Mouse (Mus musculus) left cerebral cortex, adult 2 months (tissue): ENCODE data around the gene 4931409K22Rik. TPM values are rescaled to one million over a fixed set of nuclear protein-coding genes. Genes with fewer than 3 reads are reported as not detected.
A peak's percentile ranks its signal among the peaks of the same experiment; 100 is the strongest.

Source experiments
- DNase-seq, 2 experiments: peaks; one replicate each; pipeline ENCODE4 v3.0.0; 2021 to 2022; ENCODE audit warnings: low spot score in 2 of 2, mixed read lengths in 1 of 2; ENCODE audit errors: extremely low spot score in 1 of 2
- H3K27ac ChIP-seq: fragments of 200-600 bp; 2 replicates; pipeline ENCODE4 v1.8.1; 2022
- H3K4me3 ChIP-seq: fragments of 200-600 bp; 2 replicates; pipeline ENCODE4 v1.8.1; 2022
- CTCF ChIP-seq: fragments of 200-600 bp; IDR thresholded peaks from 2 replicates; pipeline ENCODE4 v1.8.1; 2022; ENCODE audit warnings: antibody characterized with exemption, mild to moderate bottlenecking, moderate library complexity
- intact Hi-C: fragments of 180-260 bp; cut with DNase I; formaldehyde crosslinking; loops from one replicate; pipeline ENCODE4 v1.15.1; 2025
- total RNA-seq, 2 experiments: library from RNA; stranded (reverse); gene quantifications; 2 replicates each; pipeline ENCODE4 v1.2.3; 2021

The 4931409K22Rik gene
- total RNA-seq, 2 experiments from 2014 or later: 0.14 TPM; not detected in 1

- Histone ChIP-seq H3K4me3 (peak overlapping the region; percentile 49), H3K27ac (no peak overlapping the region)
- DNase-seq: no peak
- intact Hi-C loops: loop anchor here (2.0 kb wide), 1 partner anchor 52 kb away; no protein-coding TSS in a partner anchor
- no peak for TF ChIP-seq CTCF
Observed at GRCm38 (mm10) chr5:24599137-24599536, 42.5 kb upstream of the 4931409K22Rik start.

- Histone ChIP-seq H3K4me3 (peak overlapping the region; percentile 49), H3K27ac (peak overlapping the region; percentile 72)
- intact Hi-C loops: loop anchor here (2.0 kb wide), 1 partner anchor 52 kb away; no protein-coding TSS in a partner anchor
- peak; percentile 63 for TF ChIP-seq CTCF
- DNase-seq: peak in 1 of 2 experiments; percentile 64
Observed at GRCm38 (mm10) chr5:24598570-24599006, 42.0 kb upstream of the 4931409K22Rik start.

- TF ChIP-seq CTCF: no peak
- H3K27ac ChIP-seq: peak overlapping the region; percentile 72
- intact Hi-C loops: loop anchor here (2.0 kb wide), 1 partner anchor 53 kb away; no protein-coding TSS in a partner anchor
- peak overlapping the region; percentile 49 for H3K4me3 ChIP-seq
- no peak for DNase-seq
Observed at GRCm38 (mm10) chr5:24597901-24598569, 41.4 kb upstream of the 4931409K22Rik start.

- DNase-seq: peak; percentile 76 to 80
- peak overlapping the region; percentile 27; the same call in 1 of the 2 replicates for H3K4me3 ChIP-seq
- peak; percentile 74 for TF ChIP-seq CTCF
- peak overlapping the region; percentile 93 for H3K27ac ChIP-seq
- intact Hi-C loops: no loop called here
Observed at GRCm38 (mm10) chr5:24597221-24597728, 40.7 kb upstream of the 4931409K22Rik start.

- peak overlapping the region; percentile 93 for H3K27ac ChIP-seq
- TF ChIP-seq CTCF: no peak
- intact Hi-C loops: loop anchor here (1.0 kb wide), 1 partner anchor 9 kb away; no protein-coding TSS in a partner anchor
- peak in 1 of 2 experiments; percentile 67 for DNase-seq
- peak overlapping the region; percentile 27 for H3K4me3 ChIP-seq
Observed at GRCm38 (mm10) chr5:24596519-24597171, 40.0 kb upstream of the 4931409K22Rik start.

- Histone ChIP-seq H3K27ac (peak overlapping the region; percentile 93), H3K4me3 (peak overlapping the region; percentile 27)
- intact Hi-C loops: loop anchor here (1.0 kb wide), 1 partner anchor 9 kb away; no protein-coding TSS in a partner anchor
- peak; percentile 5 for TF ChIP-seq CTCF
- no peak for DNase-seq
Observed at GRCm38 (mm10) chr5:24595786-24596380, 39.3 kb upstream of the 4931409K22Rik start.

GRCm38 (mm10) chr5:24595261-24595660, 38.7 kb upstream of the 4931409K22Rik start:
- no peak for DNase-seq
- intact Hi-C loops: no loop called here

GRCm38 (mm10) chr5:24594346-24594745, 37.7 kb upstream of the 4931409K22Rik start:
- DNase-seq: no peak
- no peak overlapping the region for H3K4me3 ChIP-seq
- intact Hi-C loops: no loop called here
- TF ChIP-seq CTCF: no peak
- no peak overlapping the region for H3K27ac ChIP-seq

More at GRCm38 (mm10) chr5:24595261-24595660, 38.7 kb upstream of the 4931409K22Rik start:
- no peak for TF ChIP-seq CTCF
- Histone ChIP-seq H3K4me3 (no peak overlapping the region), H3K27ac (no peak overlapping the region)

GRCm38 (mm10) chr5:24593928-24594327, 37.3 kb upstream of the 4931409K22Rik start:
- no peak overlapping the region for H3K27ac ChIP-seq
- no peak for DNase-seq
- TF ChIP-seq CTCF: no peak
- intact Hi-C loops: no loop called here
- H3K4me3 ChIP-seq: no peak overlapping the region

GRCm38 (mm10) chr5:24593230-24593629, 36.6 kb upstream of the 4931409K22Rik start:
- intact Hi-C loops: no loop called here
- no peak overlapping the region for H3K4me3 ChIP-seq
- DNase-seq: no peak
- no peak for TF ChIP-seq CTCF
- no peak overlapping the region for H3K27ac ChIP-seq

- TF ChIP-seq CTCF: no peak
- Histone ChIP-seq H3K4me3 (no peak overlapping the region), H3K27ac (no peak overlapping the region)
- DNase-seq: no peak
- intact Hi-C loops: no loop called here
Observed at GRCm38 (mm10) chr5:24592471-24593160, 36.0 kb upstream of the 4931409K22Rik start.
